Mouse (Mus musculus) cerebellum, adult 9-10 months (tissue): ENCODE measurements around the gene Pdlim7.

Experiments used
- DNase-seq: peaks from one replicate; pipeline ENCODE4 v3.0.0; 2022

The Pdlim7 gene

GRCm38 (mm10) chr13:55516955-55517354, 3.5 kb upstream of the Pdlim7 start:
- peak; percentile 90 for DNase-seq

GRCm38 (mm10) chr13:55513828-55514227, 352 bp upstream of the Pdlim7 start:
- DNase-seq = no peak

- peak; percentile 67 for DNase-seq
Observed at GRCm38 (mm10) chr13:55512379-55513031, 971 bp downstream of the Pdlim7 start.

DNA sequence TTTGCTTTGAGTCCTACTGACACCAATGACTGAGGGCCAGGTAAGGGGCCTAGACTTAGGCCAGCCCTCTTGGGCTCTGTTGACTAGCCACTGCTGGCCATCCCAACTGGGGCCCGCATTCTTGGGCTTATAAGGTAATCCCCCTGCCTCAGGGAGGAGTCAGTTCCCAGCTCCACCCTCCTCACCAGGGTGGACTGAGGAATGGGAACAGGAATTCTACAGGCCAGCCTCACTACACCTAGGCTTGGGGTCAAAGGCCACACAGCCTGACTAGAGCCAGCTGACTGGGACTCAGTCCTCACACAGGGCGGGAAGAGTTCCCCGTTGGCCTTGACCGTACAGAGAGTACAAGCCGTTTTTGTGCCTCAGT, 2.0 kb downstream of the Pdlim7 start:
- no peak for DNase-seq

DNA sequence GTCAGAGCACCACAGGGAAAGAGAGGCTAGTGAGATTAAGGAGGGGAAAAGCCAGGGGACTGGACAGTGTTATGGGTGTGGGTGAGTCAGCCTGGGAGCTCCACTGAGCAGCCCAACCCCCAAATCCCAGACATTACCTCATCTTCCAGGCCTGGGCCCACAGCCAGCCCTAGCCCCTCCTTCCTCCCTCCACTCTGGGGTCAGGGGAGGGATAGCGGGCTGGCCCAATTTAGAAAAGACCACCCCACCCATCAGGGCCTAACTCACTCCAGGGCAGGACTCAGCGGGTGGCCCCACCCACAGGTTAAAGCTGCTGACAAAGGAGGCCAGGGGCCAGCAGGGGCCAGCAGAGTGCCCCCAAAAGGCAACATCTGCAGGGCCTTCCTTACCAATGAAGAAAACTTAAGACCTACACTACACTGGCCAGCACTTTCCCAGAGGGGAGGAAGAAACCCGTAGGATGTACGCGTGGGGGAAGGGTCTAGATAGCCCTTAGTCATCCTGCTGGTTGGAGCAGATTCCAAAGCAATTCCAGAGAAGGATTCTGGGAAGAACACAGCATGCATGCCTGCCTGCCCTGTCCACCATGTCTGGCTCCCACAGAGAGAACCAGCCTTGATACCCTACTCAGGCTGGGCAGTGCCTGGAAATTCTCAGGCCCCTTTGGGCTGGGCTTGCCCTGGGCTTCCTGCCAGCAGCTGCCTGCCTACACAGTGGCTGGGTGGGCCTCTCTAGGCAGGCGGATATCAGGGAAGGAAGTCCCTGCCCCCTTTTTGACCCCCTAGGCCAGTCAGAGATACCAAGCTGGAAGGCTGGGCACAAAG, 2.6 kb downstream of the Pdlim7 start:
- no peak for DNase-seq

DNA sequence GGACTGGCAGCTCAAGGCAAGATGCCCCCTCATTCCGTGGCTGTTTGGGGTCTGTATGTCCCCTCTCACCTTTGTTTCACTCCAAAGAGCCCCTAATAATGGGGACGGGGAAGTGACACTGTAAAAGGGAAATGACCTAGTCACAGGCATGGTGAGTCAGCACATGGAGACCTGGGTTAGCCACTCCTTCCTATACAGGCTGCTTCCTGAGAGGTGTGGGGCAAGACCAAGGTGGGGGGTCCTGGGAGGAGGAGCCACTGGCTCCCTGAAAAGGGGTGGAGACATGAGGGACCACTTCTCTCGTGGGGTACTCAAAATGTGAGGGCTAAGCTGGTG, 3.2 kb downstream of the Pdlim7 start:
- no peak for DNase-seq

GRCm38 (mm10) chr13:55508531-55508930, 4.9 kb downstream of the Pdlim7 start:
- no peak for DNase-seq

DNA sequence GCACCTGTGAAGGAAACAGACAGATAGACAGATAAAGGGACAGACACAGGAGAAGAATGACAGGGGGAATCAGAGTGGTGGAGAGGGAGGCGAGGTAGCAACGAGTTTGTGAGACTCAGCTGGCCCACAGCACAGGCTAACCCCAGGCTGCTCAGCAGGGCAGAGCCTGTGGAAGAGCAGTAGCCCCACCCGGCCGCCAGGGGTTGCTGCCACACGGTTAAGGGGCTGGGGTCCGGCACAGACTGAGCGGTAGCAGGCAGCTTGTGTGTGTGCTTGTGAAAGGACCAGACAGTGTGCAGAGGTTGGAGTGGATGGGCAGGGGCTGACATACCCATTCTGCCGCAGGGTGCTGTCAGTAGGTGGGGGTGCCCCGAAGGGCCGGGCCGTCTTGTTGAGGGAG, 5.6 kb downstream of the Pdlim7 start:
- DNase-seq = no peak

- DNase-seq = no peak
Observed at GRCm38 (mm10) chr13:55506697-55507096, 6.8 kb downstream of the Pdlim7 start.

DNA sequence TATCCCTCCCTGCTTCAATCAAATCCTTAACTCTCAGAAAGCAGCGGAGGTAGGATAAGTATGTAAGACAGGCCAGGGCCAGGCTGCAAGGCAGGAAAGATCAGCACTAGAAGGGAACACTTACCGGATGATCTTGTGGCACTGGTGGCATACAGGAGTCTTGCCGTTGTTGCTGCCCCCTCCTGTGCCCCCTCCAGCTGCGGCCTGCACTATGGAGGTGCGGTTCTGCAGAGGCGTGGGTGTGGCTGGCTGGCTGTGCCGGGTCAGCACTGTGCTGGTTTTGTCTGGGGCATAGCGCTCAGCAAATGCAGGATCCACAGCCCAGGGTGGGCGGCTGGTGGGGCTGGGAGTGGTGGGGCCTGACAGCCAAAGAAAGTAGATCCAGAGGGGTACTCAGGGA, 7.7 kb downstream of the Pdlim7 start:
- DNase-seq = no peak

DNA sequence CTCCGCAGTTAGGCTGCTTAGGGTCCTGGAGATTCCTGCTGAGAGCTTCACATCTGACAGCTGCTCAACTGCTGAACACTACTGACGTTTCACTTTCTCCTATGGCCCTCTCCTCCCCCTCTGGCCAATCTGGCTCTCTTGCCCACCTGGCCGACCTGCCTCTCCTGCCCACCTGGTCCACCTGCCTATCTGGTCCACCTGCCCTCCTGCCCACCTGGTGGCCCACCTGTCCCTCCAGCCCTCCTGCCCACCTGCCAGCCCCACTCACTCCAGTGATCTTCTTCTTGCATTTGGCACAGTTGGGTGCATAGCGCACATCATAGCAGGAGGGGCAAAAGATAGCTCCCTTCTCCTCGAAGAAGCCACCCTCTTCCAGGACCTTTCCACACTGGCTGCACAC, 9.1 kb downstream of the Pdlim7 start:
- DNase-seq = no peak

GRCm38 (mm10) chr13:55502405-55502804, 11.1 kb downstream of the Pdlim7 start:
- no peak for DNase-seq

GRCm38 (mm10) chr13:55500575-55500974, 12.9 kb downstream of the Pdlim7 start:
- no peak for DNase-seq

DNA sequence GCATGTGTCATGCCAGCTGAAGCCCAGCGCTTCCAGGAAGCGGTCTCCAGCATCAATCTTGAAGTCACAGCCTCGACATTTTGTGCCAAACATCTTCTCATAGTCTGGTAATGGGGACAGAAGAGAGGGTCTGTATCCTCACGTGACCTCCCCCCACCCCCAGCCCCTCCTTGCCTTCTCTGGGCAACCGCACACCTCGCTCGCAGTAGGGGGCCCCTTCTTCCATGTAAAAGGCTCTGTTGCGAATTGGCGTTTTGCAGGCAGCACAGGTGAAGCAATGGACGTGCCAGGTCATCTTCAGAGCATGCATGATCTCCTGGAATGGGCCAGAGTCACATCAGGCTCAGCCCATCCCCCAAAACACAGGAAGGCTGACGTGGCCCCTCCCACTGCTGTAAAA, 14.6 kb downstream of the Pdlim7 start:
- no peak for DNase-seq

DNA sequence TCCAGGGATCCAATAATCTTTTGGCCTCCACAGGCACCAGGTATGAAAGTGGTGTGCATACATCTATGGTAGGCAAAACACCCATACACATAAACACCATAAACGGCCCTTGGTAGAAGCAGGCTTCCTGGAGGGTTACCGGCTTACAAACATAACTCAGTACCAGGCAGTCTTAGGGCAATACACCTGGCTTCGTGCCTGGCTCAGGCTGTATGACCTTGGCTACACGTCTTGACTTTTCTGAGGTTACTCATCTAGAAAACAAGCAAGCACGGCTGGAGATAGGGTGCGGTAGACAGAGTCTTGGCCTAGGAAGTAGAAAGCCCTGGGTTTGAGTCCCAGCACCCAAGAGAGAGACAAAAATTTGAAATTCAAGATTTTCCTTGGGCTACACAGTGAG, 16.8 kb downstream of the Pdlim7 start:
- no peak for DNase-seq

DNA sequence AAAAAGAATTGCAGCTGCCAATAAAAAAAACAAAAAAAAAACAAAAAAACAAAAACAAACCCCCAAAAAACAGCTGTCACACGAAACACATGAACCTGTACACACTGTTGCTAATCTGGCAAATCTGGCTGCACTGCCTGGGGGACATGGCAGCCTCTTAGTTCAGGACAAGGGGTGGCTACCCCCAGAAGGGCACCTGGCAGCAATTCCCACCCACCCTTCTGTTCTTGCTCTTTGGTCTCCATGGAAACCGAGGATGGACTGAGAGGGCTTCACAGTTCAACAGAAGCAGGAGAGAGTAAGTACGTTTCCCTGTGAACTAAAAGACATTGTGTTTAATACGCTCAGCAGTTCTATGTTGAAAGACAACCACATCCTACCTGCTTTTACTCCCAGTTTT, 17.8 kb downstream of the Pdlim7 start:
- no peak for DNase-seq

- peak; percentile 90 for DNase-seq
Observed at GRCm38 (mm10) chr13:55494883-55495621, 18.4 kb downstream of the Pdlim7 start.

GRCm38 (mm10) chr13:55494257-55494656, 19.2 kb downstream of the Pdlim7 start:
- no peak for DNase-seq

GRCm38 (mm10) chr13:55487578-55488498, 25.6 kb downstream of the Pdlim7 start, which contains the start of gene Dbn1:
Gene Dbn1 (minus strand): TSS chr13:55488111.
- no peak for DNase-seq

DNA sequence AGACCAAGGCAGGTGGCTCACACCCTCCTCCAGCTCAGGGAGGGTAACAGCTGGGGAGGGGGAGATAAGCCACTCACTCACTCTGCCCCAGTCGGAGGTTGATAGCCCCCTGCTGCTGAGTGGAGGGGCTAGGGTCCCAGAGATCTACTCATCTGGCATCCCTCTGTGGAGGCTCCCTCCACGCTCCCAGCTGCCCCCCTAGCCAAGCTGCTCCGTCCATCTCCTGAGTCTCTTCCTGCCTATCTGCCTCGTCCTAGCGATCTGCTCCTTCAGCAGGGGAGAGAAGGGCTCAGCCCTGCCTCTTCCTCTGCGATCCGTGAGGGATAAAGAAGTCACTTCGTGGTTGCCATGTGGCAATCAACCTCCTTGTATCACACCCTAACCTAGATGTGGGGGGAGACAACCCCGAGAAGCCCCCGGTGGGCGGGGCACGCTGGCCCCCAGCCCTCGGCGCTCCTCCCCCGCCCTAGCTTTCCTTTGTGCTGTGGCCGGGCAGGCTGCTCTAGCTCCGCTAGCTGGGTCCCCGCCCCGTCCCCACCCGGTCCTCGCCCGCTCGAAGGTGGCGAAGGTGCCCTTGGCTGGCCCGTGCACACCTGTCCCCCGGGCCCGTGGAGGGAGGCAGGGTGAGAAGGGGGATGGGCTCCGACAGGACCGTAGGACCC, 26.4 kb downstream of the Pdlim7 start:
- no peak for DNase-seq

DNA sequence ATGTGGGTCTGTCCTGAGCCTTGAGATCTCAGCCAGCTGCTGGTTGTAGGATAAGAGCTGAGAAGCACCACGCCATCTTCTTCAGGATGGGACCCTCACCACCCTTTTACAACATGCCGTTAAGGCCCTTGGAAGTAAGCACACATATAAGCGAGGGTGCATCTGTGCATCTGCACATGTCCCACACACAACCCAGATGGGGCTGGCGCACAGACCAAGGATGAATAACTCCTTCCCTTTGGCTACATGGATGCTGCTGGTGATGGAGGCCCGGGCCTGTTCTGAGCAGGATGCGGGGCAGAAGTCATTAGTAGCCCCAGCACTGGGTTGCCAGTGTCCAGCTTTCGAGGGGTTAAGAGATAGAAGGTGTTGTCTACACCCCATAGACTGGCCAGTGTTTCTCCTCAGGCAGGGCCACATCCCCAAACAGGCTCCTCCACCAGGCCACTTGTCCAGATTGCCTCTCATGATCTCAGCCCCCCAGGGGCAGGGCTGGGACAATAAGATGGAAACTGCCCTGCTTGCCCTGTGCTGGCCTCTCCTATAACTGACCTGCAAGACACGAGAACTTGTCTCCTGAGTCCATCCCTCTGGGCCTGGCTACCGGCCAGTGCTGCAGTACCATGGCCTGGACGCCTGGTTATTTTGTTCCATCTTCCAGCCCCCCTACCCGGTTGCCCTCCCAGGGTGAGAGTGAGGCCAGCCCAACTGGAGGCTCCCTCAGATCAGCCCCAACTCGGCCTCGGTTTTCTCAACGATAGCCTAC, 27.3 kb downstream of the Pdlim7 start:
- DNase-seq = no peak
